Mouse (Mus musculus) left cerebral cortex, postnatal 4 days (tissue): ENCODE measurements around the gene Man2a1. TPM values are rescaled to one million over a fixed set of nuclear protein-coding genes. Genes with fewer than 3 reads are reported as not detected.
A peak's percentile ranks its signal among the peaks of the same experiment; 100 is the strongest.

ENCODE experiments used
- DNase-seq: peaks from one replicate; pipeline ENCODE4 v3.0.0-alpha.2; 2022
- intact Hi-C: fragments of 180-260 bp; cut with DNase I; formaldehyde crosslinking; loops from one replicate; pipeline ENCODE4 v1.15.1; 2025
- total RNA-seq, 2 experiments: library from RNA; stranded (reverse); gene quantifications; 2 replicates each; pipeline ENCODE4 v1.2.3; 2021

Gene Man2a1
- total RNA-seq, 2 experiments from 2014 or later, result 21.1 to 21.7 TPM

- peak; percentile 71 for DNase-seq
- intact Hi-C loops, result loop anchor here (10.0 kb wide), 2 partner anchors 273 to 963 kb away; no protein-coding TSS in a partner anchor
Measured at GRCm38 (mm10) chr17:64601751-64602578, 1.4 kb downstream of the Man2a1 start.

- no peak for DNase-seq
- intact Hi-C loops, result loop anchor here (10.0 kb wide), 2 partner anchors 272 to 962 kb away; no protein-coding TSS in a partner anchor
Measured at GRCm38 (mm10) chr17:64603134-64603533, 2.6 kb downstream of the Man2a1 start.

- no peak for DNase-seq
- intact Hi-C loops, result loop anchor here (10.0 kb wide), 2 partner anchors 271 to 961 kb away; no protein-coding TSS in a partner anchor
Measured at GRCm38 (mm10) chr17:64603534-64603933, 3.0 kb downstream of the Man2a1 start.

GRCm38 (mm10) chr17:64604163-64604562 lies 3.6 kb downstream of the Man2a1 start:
- DNase-seq, result no peak
- intact Hi-C loops, result loop anchor here (10.0 kb wide), 2 partner anchors 271 to 961 kb away; no protein-coding TSS in a partner anchor

DNA sequence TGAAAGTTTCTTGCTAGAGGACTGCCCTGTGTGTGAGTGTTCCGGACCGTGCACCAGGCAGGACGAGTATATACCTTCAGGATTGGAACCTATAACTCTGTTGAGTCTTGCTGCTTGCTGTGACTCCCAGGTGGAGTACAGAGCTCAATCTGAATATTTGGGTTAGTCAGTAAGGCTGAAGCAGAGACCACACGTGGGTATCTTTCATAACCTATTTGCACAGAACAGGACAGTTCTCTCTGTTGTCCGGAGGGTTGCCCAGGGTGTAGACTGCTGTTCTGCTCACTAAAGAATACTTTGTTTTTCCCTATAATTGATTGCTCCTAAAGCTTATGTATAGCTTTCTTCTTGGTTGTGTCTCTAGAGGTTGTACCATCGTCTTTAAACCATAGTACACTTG lies 7.7 kb downstream of the Man2a1 start:
- DNase-seq, result no peak
- intact Hi-C loops, result loop anchor here (10.0 kb wide), 2 partner anchors 267 to 957 kb away; no protein-coding TSS in a partner anchor

- intact Hi-C loops, result loop anchor here (10.0 kb wide), 2 partner anchors 266 to 956 kb away; no protein-coding TSS in a partner anchor
- DNase-seq, result no peak
Measured at GRCm38 (mm10) chr17:64608923-64609598, 8.5 kb downstream of the Man2a1 start.

DNA sequence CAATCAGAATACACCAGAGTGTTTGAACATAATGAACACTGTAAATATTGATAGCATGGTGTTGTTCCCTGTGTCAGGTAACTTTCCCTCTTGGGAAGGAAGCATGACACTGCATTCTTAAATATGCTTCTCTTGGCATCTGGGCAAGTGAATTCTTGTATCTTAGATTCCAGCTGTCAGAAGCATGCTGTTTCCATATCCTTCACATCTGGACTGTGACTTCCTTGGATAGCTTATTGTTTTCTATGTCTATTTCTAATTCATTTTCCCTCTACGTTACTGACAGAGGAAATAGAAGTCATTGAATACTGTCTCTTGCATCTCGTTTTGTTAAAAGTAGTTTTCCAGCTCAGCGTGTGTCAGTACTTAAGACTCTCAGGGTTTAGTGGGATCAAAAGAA lies 9.2 kb downstream of the Man2a1 start:
- intact Hi-C loops, result loop anchor here (10.0 kb wide), 2 partner anchors 265 to 955 kb away; no protein-coding TSS in a partner anchor
- DNase-seq, result no peak

- no peak for DNase-seq
- intact Hi-C loops, result no loop called here
Measured at GRCm38 (mm10) chr17:64611426-64611825, 10.9 kb downstream of the Man2a1 start.

DNA sequence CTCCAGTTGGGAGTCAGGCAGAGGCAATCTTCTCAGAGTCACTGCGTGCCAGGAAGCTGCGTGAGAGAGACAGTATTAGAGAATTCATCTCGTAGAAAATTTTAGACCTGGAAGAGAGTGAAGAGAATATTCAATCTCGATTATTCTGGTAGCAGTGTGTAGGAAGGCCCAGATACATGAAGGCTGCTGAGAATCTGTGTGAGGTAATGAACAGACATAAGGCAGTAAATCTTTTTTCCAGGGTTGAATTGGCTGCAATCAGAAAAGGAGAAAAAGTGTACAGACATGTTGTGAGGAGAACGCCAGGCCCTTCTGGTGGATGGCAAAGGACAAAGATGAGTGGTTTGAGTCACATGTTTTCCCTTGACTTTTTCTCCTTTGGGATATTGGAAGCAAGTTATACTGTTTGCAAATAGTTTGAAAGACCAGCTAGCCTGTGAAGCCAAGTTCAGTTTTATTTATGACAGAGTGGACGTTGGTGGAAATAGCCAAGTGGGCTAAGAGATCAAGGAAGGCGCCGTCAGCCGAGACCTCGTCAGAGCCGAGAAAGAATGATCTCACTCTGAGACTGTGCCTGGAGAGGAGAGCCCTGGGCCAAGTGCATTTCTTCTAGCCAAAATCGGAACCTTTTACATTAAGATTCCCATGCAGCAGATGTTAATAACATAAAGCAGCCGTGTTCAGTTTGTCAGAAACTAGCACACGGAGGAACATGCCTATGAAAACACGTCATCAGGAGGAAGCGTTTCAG lies 11.8 kb downstream of the Man2a1 start:
- intact Hi-C loops, result no loop called here

GRCm38 (mm10) chr17:64612930-64613329 lies 12.4 kb downstream of the Man2a1 start:
- intact Hi-C loops, result no loop called here
- no peak for DNase-seq

More for the DNA sequence above, 11.8 kb downstream of the Man2a1 start:
- DNase-seq, result no peak

GRCm38 (mm10) chr17:64613351-64613750 lies 12.8 kb downstream of the Man2a1 start:
- intact Hi-C loops, result no loop called here
- DNase-seq, result no peak

- no peak for DNase-seq
- intact Hi-C loops, result no loop called here
Measured at GRCm38 (mm10) chr17:64614804-64615203, 14.3 kb downstream of the Man2a1 start.

- DNase-seq, result no peak
- intact Hi-C loops, result no loop called here
Measured at GRCm38 (mm10) chr17:64615420-64615819, 14.9 kb downstream of the Man2a1 start.

GRCm38 (mm10) chr17:64616259-64616658 lies 15.7 kb downstream of the Man2a1 start:
- intact Hi-C loops, result no loop called here
- DNase-seq, result no peak

DNA sequence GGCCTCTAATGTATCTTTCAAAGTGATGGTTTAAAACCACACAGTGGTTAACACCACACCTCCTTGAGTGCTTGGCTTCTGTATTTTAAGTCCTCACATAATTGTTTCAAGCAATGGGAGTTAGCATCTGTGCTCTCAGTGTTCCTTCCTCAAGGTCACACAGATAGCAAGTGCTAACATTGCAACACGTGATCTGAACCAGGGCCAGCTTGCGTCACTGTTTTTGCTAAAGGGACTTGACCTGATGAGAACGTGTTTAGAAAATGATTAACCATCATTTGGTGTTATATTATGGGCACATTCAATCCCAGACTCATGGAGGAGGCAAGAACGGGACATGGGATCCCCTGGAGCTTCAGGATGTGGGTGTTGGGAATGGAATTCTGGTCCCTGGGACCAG lies 17.3 kb downstream of the Man2a1 start:
- intact Hi-C loops, result no loop called here
- no peak for DNase-seq

DNA sequence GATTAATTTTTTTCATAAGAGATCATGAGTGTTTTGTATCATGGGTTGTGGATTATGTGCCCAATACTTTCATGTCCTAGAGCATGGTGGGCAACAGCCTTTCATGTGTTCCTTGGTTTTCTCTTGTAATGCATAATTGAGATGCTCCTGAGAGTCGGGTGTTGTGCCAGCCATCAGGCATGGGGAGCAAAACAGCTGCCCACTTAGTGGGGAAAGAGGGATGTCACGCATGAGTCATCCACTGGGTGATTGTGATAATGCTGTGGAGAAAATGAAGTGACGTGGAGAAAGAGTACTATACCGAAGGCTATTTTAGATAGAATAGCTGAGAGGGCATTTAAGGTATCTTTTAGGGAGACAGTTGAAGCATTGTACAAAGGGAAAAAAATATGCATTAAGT lies 18.5 kb downstream of the Man2a1 start:
- intact Hi-C loops, result no loop called here
- DNase-seq, result peak; percentile 41

DNA sequence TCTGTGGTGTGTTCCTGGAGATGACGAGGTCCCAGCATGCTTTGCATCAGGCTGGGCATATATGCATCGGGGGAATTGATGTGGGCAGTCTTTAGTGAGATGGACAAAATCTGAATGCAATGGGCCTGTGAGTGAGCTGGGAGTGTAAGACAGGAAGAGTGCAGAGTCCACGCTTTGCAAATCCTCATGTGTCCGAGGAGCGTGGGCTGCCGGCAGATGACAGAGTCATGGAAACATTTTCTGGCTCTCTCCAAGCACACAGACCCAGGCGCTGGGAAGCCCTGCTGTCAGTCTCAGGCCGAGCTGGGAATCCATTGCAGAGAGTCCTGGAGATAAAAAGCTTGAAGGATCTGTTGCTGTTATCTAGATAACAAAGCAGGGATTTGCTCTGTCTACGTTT lies 19.6 kb downstream of the Man2a1 start:
- DNase-seq, result no peak
- intact Hi-C loops, result no loop called here

DNA sequence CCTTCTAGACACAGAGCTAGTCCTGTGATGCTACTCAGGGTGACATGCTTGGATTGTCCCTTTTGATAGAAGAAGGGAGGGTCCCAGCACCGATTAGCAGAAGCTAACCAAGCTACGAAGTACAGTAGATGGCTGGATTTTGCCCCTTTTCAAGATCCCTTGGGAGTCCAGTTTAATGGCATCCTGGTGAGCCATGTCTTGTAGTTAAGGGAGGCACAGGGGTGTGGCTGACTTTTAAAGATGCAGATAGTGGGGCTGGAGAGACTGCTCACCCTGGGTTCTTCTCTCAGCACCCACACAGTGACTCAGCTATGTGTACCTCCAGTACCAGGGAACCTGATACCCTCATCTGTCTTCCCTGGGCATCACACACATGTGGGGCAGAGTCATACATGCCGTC lies 20.1 kb downstream of the Man2a1 start:
- intact Hi-C loops, result no loop called here
- no peak for DNase-seq

DNA sequence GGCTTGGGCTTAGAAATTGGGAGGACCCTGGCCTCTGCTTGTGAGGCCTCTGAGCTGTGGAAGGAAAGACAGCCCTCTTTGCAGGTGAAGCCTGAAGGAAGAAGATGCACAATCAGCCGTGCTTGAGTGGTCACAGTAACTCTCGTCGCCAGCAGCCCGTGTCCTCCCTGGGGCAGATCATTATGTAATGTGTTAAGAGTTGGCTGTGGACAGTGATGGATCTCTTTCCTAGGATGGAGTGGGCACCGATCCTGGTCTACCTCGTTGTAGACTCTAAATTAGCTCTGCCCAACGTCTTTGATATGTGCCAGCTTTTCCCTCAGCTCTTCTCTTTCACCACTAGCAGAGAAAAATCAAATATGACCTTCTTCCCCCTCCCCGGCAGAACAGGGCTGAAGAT lies 20.7 kb downstream of the Man2a1 start:
- no peak for DNase-seq
- intact Hi-C loops, result no loop called here

- no peak for DNase-seq
- intact Hi-C loops, result no loop called here
Measured at GRCm38 (mm10) chr17:64621649-64622351, 21.3 kb downstream of the Man2a1 start.
